Mouse (Mus musculus): ENCODE measurements at regions not wholly inside any gene's neighbourhood (a gene's known extent, or its start where the extent isn't known, plus 50 kb on each side); places are given as distances from the start of the nearest gene placed in this dataset.
"Not testable (repeated sequence)": the region's sequence is repeated elsewhere in the genome, so short reads cannot be mapped to it uniquely, and the experiment has no call there.

- DNase-seq (ENCODE audit: low read depth, low spot score), result no peak
Measured at GRCm38 (mm10) chr1:35162506-35162905, 312.7 kb downstream of the Plekhb2 start.

- DNase-seq (ENCODE audit: low read depth, low spot score), result no peak
Measured at GRCm38 (mm10) chr1:35200656-35201055, 350.9 kb downstream of the Plekhb2 start.

DNA sequence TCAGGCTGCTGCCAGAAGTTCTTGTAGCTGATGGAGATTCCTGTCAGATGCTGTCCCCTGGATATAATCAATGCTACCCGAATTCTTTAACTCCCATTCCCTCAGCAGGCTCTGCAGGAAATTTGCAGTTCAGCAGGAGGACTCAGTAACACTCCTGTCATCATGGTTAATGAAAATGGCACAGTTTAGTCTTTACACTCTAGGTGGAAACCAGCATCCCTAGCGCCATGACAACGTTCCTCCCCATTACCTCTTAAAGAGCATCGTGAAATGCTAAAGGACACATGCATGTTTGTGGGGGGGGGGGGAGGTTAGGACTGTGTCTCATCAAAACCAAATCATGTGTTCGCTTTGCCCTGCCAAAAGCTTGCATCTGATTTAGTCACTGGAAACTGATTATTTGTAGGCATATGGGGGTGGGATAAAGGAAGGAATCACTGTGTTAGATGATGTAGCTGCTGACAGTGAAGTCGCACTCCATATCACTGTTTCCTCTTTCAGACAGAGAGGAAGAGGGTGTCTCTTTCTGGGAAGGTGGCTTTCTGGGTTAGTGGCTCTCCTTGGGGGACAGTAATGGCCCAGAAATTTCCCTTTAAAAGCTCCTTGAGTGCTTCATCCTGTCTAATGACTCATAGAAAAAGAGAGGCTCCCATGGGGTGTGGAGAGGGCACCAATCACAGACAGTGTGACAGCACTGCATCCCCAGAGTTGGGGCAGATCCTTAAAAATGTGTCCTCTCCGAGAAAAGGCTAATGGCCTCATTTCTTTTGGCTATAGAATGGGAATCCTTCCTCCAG is 351.5 kb downstream of the Plekhb2 start:
- DNase-seq (ENCODE audit: low read depth, low spot score), result no peak

- DNase-seq (ENCODE audit: low read depth, low spot score), result no peak
Measured at GRCm38 (mm10) chr1:35201880-35202220, 352.1 kb downstream of the Plekhb2 start.

- no peak for DNase-seq (ENCODE audit: low read depth, low spot score)
Measured at GRCm38 (mm10) chr1:35202551-35202950, 352.8 kb downstream of the Plekhb2 start.

DNA sequence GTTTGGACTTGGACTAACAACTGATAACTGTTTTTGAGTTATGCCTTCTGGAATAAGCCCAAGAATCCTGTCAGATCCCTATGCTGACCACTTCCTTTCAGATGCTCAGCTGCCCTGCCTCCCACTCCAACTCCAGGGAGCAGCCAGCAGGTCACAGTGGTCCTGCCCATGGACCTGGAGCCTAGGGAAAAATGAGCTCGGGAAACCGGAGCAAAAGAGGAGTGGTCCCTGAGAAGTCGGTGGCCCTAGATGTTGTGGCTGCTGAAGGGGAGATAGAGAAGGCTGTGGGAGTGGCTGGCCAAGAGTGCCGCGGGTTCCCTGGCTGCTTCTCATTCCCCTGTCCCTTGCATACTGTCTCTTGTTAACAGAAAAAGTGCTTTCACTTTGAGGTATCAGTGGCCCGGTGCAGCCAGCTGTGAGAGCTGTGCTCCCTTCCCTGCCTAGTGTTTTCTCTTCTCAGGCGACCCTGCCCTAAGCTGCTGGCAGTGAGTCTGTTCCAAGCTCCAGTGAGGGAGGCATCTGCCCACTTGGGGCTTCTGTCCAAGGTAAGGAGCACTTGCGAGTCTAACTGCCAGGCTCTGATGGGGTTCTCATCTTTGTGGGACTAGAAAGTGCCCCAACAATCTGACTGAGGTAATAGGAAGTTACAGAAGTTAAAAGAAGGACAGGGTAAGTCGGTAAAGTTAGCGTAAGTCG is 357.2 kb downstream of the Plekhb2 start:
- DNase-seq (ENCODE audit: low read depth, low spot score), result no peak

- no peak for DNase-seq (ENCODE audit: low read depth, low spot score)
Measured at GRCm38 (mm10) chr1:35212111-35212891, 362.5 kb downstream of the Plekhb2 start.

DNA sequence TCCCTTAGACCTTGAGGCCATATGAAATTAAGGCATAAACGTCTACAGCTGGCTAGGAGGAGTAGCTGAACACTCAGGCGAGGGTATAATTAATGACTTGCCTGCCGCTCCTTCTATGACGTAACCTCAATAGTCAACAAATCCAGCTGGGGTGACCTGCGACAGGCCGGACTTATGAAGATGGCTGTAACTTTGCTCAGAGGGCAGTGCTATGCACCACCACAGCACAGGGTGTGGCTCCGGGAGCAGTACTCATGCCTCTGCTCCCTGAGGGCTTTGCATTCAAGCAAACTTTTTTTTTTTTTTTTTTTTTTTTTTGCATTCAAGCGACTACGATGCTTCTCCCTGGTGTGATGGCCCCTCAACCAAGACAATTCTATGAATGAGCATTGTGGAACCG is 364.1 kb downstream of the Plekhb2 start:
- no peak for DNase-seq (ENCODE audit: low read depth, low spot score)

- no peak for DNase-seq (ENCODE audit: low read depth, low spot score)
Measured at GRCm38 (mm10) chr1:35216411-35216810, 366.6 kb downstream of the Plekhb2 start.

GRCm38 (mm10) chr1:35220215-35220614 is 370.4 kb downstream of the Plekhb2 start:
- not testable (repeated sequence) for DNase-seq (ENCODE audit: low read depth, low spot score)

GRCm38 (mm10) chr1:35220751-35221150 is 371.0 kb downstream of the Plekhb2 start:
- peak; percentile 1 for DNase-seq (ENCODE audit: low read depth, low spot score)

- DNase-seq (ENCODE audit: low read depth, low spot score), result no peak
Measured at GRCm38 (mm10) chr1:35232592-35232991, 382.8 kb downstream of the Plekhb2 start.

- no peak for DNase-seq (ENCODE audit: low read depth, low spot score)
Measured at GRCm38 (mm10) chr1:35238139-35238538, 388.4 kb downstream of the Plekhb2 start.

- no peak for DNase-seq (ENCODE audit: low read depth, low spot score)
Measured at GRCm38 (mm10) chr1:35242849-35243248, 393.1 kb downstream of the Plekhb2 start.

GRCm38 (mm10) chr1:35243339-35243738 is 393.6 kb downstream of the Plekhb2 start:
- DNase-seq (ENCODE audit: low read depth, low spot score), result no peak

- no peak for DNase-seq (ENCODE audit: low read depth, low spot score)
Measured at GRCm38 (mm10) chr1:35265125-35265524, 415.3 kb downstream of the Plekhb2 start.

DNA sequence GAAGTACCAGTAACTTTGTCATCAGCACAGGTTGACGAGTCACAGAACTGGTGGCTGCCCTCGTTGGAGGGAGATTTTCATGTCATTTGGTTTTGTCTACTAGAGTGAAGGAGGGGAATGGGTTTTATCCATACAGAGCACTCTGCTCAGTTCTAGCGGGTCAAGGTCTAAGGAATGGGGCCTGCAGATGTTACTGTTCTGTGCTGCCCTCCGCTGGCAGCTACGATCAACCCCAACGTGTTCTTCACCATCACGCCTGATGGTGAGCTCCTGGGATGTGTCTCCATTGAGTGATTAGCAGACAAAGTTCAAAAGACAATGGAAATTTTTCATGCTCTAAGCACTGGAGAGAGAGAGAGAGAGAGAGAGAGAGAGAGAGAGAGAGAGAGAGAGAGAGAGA is 416.9 kb downstream of the Plekhb2 start:
- no peak for DNase-seq (ENCODE audit: low read depth, low spot score)

DNA sequence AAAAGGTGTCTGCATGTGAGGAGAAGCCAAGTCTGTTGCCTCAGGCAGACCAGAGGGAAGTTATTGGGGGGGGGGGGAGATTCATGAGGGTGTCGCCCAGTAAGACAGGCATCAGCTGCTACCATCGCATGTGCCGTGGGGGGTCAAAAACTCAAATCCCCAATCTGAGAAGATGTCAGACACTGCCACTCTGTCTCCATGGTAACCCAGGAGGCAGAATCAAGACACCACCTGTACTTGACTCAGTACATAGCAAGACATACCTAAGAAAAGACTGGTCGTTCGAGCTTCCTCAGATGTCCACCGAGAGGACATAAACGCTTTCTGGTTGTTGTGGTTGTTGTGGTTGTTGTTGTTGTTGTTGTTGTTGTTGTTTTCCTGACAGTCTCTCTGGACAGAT is 418.1 kb downstream of the Plekhb2 start:
- no peak for DNase-seq (ENCODE audit: low read depth, low spot score)

DNA sequence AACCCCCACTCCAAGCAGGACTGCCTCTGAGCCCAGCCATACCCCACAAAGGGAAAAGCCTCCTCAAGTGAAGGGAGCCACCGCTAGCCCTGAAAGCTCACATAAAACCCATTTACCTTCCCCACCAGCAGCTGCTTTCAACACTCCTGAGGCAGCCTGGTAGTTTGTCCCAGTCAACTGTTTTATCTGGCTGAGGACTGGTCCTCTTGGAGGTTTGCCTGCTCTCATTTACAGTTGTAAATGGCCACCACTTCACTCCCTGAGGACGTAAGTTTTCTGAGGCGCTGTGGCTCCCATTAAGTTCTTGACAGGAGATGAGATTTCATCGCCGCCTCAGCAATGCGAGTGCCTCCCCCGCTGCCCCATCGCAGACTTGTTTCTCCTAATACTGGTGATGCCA is 425.2 kb downstream of the Plekhb2 start:
- DNase-seq (ENCODE audit: low read depth, low spot score), result no peak

Measured in CD4-positive, CD25-positive, alpha-beta regulatory T cell, adult 2 months (primary cell).